Mouse (Mus musculus) spleen, adult 2 months (tissue): ENCODE measurements around the gene Itga9. TPM values are rescaled to one million over a fixed set of nuclear protein-coding genes. Genes with fewer than 3 reads are reported as not detected.

ENCODE experiments used
- DNase-seq, 2 experiments: peaks; one replicate each; pipeline versions ENCODE4 v3.0.0 to v3.0.0-alpha.2; 2012 to 2021; ENCODE audit warnings: low spot score in 2 of 2, low read depth in 1 of 2
- H3K27ac ChIP-seq: fragments of 200-500 bp; 2 replicates; pipeline ENCODE4 v1.5.1; 2012; ENCODE audit warnings: low read length, inconsistent platforms; ENCODE audit not compliant: insufficient read depth
- H3K27me3 ChIP-seq: fragments of 200-500 bp; 2 replicates; pipeline ENCODE4 v1.6.1; 2012; ENCODE audit warnings: mild to moderate bottlenecking, moderate library complexity, low read length, inconsistent platforms; ENCODE audit not compliant: control insufficient read depth, insufficient read depth
- H3K36me3 ChIP-seq: fragments of 200-500 bp; 2 replicates; pipeline ENCODE4 v1.6.1; 2012; ENCODE audit warnings: mild to moderate bottlenecking, low read length, inconsistent platforms; ENCODE audit not compliant: control insufficient read depth, insufficient read depth
- H3K4me1 ChIP-seq: fragments of 200-500 bp; 2 replicates; pipeline ENCODE4 v1.6.1; 2011; ENCODE audit warnings: inconsistent platforms; ENCODE audit not compliant: control insufficient read depth, insufficient read depth, insufficient read length
- H3K4me3 ChIP-seq: fragments of 200-500 bp; 2 replicates; pipeline ENCODE4 v1.5.1; 2011; ENCODE audit warnings: mild to moderate bottlenecking, inconsistent platforms; ENCODE audit not compliant: insufficient read depth, insufficient read length; ENCODE audit errors: extremely low read depth
- CTCF ChIP-seq: fragments of 200-500 bp; IDR thresholded peaks from 2 replicates; pipeline ENCODE4 v1.5.1; 2011; ENCODE audit warnings: mild to moderate bottlenecking, inconsistent platforms; ENCODE audit not compliant: insufficient read depth, insufficient read length, insufficient replicate concordance; ENCODE audit errors: extremely low read depth
- POLR2A ChIP-seq: fragments of 200-500 bp; IDR thresholded peaks from 2 replicates; pipeline ENCODE4 v1.6.1; 2011; ENCODE audit warnings: low read depth, low read length, inconsistent platforms
- WGBS: fragments of 180-500 bp; shearing (Covaris S2); methylation state at CpG from one replicate; pipeline ENCODE4 v1.1.7; 2018; 5-methylcytosine and 5-hydroxymethylcytosine counted together
- polyA plus RNA-seq: library from polyadenylated mRNA; depleted of rRNA; stranded (reverse); fragments of >200 nt; gene quantifications from 2 replicates; pipeline ENCODE4 v1.2.3, GENCODE M21; 2012

Gene Itga9
- polyA plus RNA-seq, 1 experiment: 11.8 TPM

- WGBS: 68% methylated on average over 11 of the region's 11 CpGs
- TF ChIP-seq POLR2A (no peak), CTCF (no peak)
- Histone ChIP-seq H3K27me3 (no peaks in the 10 kb centered on the region), H3K4me3 (no peak overlapping the region), H3K4me1 (no peaks in the 10 kb centered on the region), H3K27ac (no peak overlapping the region), H3K36me3 (no peaks in the 10 kb centered on the region)
- no peak for DNase-seq
Measured at GRCm38 (mm10) chr9:118831080-118831479, 224.6 kb downstream of the Itga9 start.

- no peak for TF ChIP-seq CTCF
- TF ChIP-seq POLR2A: no peak
- no peak overlapping the region for H3K27ac ChIP-seq
- no peaks in the 10 kb centered on the region for H3K4me1 ChIP-seq
- no peak overlapping the region for H3K4me3 ChIP-seq
- 41% methylated on average over 3 of the region's 3 CpGs for WGBS
- no peak for DNase-seq
- H3K27me3 ChIP-seq: no peaks in the 10 kb centered on the region
- H3K36me3 ChIP-seq: no peaks in the 10 kb centered on the region
Measured at GRCm38 (mm10) chr9:118832533-118832932, 226.0 kb downstream of the Itga9 start.

GRCm38 (mm10) chr9:118833413-118833812 is 226.9 kb downstream of the Itga9 start:
- no peak overlapping the region for H3K27ac ChIP-seq
- TF ChIP-seq POLR2A (no peak), CTCF (no peak)
- no peaks in the 10 kb centered on the region for H3K36me3 ChIP-seq
- no peak for DNase-seq
- no peak overlapping the region for H3K4me3 ChIP-seq
- WGBS: 86% methylated on average over 8 of the region's 8 CpGs
- H3K27me3 ChIP-seq: no peaks in the 10 kb centered on the region
- no peaks in the 10 kb centered on the region for H3K4me1 ChIP-seq

- DNase-seq: no peak
- 88% methylated on average over 7 of the region's 7 CpGs for WGBS
- H3K4me1 ChIP-seq: no peaks in the 10 kb centered on the region
- no peak for TF ChIP-seq CTCF
- TF ChIP-seq POLR2A: no peak
- no peak overlapping the region for H3K27ac ChIP-seq
- no peaks in the 10 kb centered on the region for H3K36me3 ChIP-seq
- H3K27me3 ChIP-seq: no peaks in the 10 kb centered on the region
- H3K4me3 ChIP-seq: no peak overlapping the region
Measured at GRCm38 (mm10) chr9:118838910-118839667, 232.6 kb downstream of the Itga9 start.

GRCm38 (mm10) chr9:118841247-118841646 is 234.8 kb downstream of the Itga9 start:
- no peak for TF ChIP-seq POLR2A
- TF ChIP-seq CTCF: no peak
- no peak overlapping the region for H3K4me3 ChIP-seq

GRCm38 (mm10) chr9:118841907-118842432 is 235.5 kb downstream of the Itga9 start:
- H3K27me3 ChIP-seq: no peaks in the 10 kb centered on the region
- H3K4me1 ChIP-seq: 0 out of 2 replicates have a peak, but pooled peaks cover 3% of the 10 kb centered on the region
- H3K36me3 ChIP-seq: no peaks in the 10 kb centered on the region
- H3K4me3 ChIP-seq: no peak overlapping the region
- DNase-seq: no peak
- H3K27ac ChIP-seq: no peak overlapping the region
- TF ChIP-seq POLR2A: no peak
- TF ChIP-seq CTCF: no peak
- 85% methylated on average over 7 of the region's 7 CpGs for WGBS

More at GRCm38 (mm10) chr9:118841247-118841646, 234.8 kb downstream of the Itga9 start:
- Histone ChIP-seq H3K4me1 (0 out of 2 replicates have a peak, but pooled peaks cover 3% of the 10 kb centered on the region), H3K36me3 (no peaks in the 10 kb centered on the region), H3K27ac (no peak overlapping the region), H3K27me3 (no peaks in the 10 kb centered on the region)
- no peak for DNase-seq
- 62% methylated on average over 6 of the region's 6 CpGs for WGBS

- no peak for DNase-seq
- WGBS: 47% methylated on average over 5 of the region's 5 CpGs
- no peaks in the 10 kb centered on the region for H3K27me3 ChIP-seq
- H3K4me1 ChIP-seq: 0 out of 2 replicates have a peak, but pooled peaks cover 3% of the 10 kb centered on the region
- TF ChIP-seq CTCF (no peak), POLR2A (no peak)
- no peak overlapping the region for H3K4me3 ChIP-seq
- no peaks in the 10 kb centered on the region for H3K36me3 ChIP-seq
- H3K27ac ChIP-seq: no peak overlapping the region
Measured at GRCm38 (mm10) chr9:118843711-118844110, 237.2 kb downstream of the Itga9 start.
